Mouse (Mus musculus): Measurements from ENCODE around the gene Ube2t.

Gene Ube2t

DNA sequence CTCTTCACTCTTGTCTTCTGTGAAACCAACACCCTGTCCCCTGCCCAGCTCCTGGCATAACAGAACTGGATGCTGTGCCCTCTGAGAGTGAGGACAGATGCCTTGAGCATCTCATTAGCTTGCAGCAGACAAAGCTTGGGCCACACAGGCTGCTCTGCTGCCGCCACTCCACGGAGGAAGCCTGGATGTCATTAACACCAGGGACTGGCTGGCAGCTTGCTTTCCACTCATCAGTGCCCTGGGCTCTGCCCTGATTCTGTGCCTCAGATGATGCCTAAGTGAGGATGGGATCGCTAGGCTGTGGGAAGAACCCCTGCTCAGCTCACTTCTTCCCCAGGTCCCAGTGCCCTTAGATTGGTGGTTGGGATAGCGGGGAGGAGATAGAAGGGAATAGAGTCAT lies 33.1 kb downstream of the Ube2t start:
- no peak for DNase-seq (ENCODE audit: low spot score in 2 of 2)

DNA sequence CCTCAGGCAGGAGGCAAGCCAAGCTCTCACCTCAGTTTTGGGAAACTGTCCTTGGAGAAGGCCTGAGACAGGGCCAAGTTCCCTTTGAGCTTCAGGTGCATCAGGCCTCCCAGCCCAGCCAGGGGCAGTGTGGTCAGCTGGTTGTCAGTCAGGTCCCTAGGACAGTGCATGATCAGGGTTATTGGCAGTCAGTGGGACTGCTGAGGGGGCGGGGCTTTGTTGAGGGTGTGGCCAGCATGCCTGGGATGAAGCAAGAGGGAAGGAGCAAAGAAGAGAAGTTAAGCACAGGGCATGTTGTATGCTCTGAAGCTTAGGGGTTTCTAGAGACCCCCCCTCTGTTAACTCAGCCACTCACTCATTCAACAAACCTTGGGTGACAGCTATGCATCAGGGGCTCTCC lies 33.6 kb downstream of the Ube2t start:
- DNase-seq (ENCODE audit: low spot score in 2 of 2), result no peak

DNA sequence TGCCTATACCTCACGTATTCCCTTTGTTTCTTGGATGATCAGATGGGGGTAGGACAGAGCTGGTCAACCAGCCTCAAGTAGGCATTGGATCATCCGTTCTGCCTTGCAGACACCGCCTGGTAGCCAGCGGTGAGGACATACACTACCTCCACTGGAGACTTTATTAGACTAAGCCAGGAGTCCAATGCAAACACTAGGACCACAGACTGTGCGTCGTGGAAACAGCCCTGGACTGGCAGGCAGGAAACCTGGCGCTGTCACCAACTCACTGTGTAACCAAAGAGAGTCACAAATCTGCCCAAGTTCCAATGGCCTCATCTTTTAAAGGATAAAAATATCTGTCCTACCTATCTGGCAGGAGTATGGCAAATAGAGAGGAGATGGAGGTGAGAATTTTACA lies 34.1 kb downstream of the Ube2t start:
- no peak for DNase-seq (ENCODE audit: low spot score in 2 of 2)

DNA sequence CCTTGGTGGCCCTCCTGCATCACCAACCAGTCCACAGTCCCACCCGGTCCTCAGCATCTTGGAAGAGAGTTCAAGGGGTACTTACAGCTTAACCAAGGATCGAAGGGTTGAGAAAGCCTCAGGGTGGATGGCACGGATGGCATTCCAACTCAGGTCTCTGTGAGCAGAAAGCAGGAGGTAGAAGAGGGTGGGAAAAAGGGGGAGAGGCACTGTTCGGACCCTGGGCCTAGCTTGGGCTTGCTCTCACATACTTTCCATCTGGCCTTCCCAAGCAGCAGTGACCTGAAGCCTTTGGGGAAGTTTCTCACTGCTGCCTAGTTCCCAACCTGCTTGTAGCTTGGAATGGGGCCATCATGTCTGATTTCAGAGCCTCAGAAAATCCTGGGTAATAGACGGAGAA lies 35.2 kb downstream of the Ube2t start:
- no peak for DNase-seq (ENCODE audit: low spot score in 2 of 2)

DNA sequence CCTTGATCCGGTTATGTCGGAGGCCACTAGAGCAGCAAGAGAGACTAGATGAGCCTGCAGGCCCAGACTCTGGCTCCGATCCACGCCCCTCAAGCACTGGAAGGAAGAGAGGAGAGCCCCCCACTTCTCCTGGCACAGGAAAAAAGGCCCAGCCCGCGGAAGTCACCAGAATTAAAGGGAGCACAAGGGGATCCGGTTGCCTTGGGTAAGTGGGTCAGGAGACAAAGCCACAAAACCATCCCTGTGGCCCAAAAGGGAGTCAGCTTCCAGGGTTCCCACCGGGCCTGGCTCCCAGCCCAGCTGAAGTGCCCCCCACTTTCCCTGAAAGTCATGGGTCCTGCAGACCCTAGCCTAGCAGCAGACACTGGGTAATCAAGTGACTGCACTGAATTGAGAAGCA lies 35.9 kb downstream of the Ube2t start:
- DNase-seq (ENCODE audit: low spot score in 2 of 2), result no peak

DNA sequence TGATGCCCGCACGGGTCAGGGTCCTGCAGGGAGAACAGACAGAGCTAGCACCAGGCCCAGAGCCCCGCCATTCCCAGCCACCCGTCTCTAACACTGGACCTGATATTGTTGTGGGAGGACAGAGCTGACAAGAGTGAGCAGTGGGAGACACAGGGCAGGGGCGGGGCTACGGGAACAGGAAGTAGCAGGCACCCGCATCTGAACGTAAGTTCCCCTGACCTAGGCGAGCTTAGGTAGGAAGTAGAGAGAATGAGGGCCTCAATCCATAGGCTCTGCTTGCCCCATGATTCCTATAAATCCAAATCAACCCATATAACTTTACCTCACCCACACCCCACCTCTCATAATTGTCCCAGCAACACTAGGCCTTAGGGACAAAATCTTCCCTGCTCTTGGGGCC lies 38.2 kb downstream of the Ube2t start:
- DNase-seq (ENCODE audit: low spot score in 2 of 2), result no peak

DNA sequence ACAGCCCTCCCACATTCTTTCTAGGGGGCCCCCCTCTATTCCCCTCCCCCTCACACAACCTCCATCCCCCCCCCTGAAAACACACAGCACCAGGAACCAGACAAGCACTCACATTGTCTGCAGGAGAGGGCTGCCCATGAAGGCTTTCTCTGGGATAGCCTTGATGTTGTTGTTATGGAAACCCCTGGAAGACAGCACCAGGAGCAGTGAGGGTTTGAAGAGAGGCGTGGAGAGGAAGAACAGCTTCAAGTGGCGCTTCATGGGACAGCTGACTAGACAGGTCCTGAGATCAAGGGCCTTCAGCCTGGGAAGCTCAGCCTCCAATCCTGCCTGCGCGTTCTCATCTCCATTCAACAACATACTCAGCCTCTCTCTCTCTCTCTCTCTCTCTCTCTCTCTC lies 41.0 kb downstream of the Ube2t start:
- DNase-seq (ENCODE audit: low spot score in 2 of 2), result no peak

DNA sequence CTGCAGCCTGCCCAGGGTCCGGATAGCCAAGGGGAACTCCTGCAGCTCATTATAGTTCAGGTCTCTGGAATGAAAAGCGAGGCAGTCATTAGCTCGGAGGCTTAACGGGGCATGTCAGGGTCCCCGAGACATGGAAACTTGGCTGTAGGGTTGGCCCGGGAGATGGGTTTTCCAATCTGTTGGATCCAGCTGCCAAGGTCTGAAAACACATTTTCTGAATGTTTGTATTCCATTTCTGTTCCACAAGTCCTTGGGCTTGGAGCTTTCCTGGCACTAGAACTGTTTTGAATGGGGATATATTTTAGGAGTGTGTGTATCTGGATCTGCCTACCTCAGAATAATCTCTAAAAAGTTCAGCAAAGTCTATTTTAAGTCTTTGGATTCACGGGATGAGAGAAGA lies 43.3 kb downstream of the Ube2t start:
- DNase-seq (ENCODE audit: low spot score in 2 of 2), result no peak

DNA sequence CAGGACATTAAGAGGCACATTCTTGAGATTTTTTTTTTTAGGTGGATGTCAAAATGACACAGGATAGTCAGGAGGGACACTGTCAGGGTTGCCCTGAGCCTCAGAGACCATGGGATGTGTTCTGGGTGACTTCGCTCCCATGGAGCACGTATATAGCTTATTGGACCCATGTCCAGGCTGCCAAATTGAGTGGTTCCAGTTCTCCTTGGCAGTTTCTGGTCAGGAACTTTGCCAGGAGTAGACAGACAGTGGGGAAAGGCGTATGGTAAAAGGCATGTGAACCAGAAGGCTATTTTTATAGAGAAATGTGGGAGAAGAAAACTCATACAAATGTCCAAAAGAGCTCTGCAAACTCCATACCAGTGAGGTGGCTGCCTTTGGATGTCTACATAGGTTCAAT lies 47.5 kb downstream of the Ube2t start:
- no peak for DNase-seq (ENCODE audit: low spot score in 2 of 2)

DNA sequence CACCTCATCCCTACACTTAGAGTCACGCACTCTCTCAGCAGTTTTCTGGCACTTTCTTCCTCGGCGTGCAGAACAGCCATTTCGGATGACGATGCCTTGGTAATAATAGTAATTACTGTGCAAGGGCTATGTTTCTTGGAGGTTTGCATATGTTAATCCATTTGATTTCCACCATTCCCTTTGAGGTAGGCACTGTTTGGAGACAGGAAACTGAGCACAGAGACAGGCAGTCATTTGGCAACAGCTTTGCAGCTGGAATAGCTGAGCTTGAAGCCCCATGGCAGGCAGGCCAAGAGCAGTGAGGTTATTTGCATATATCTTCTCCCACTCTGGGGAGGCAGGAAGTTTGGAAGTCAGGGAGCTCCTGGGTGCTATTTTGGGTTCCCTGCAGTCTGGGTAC lies 49.5 kb downstream of the Ube2t start:
- no peak for DNase-seq (ENCODE audit: low spot score in 2 of 2)

DNA sequence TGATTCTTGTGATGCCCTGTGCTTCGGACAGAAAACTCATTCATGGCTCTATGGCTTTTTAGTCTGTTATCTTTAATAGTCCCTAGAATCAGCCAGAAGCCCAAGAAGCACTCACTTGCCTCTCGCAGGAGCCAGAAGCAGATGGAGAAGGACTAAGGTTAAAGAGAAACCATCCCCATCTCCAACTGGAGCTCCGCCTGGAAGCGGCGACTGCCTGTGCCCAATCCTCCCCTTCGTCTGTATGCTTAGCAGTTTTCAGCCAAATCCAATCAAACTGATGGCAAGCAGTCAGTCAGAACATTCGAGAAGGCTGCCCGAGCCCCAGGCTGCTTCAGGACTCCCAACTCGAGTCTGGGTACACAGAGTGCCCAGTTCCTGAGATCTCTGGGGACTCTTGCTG lies 50.1 kb downstream of the Ube2t start:
- DNase-seq (ENCODE audit: low spot score in 2 of 2), result no peak

DNA sequence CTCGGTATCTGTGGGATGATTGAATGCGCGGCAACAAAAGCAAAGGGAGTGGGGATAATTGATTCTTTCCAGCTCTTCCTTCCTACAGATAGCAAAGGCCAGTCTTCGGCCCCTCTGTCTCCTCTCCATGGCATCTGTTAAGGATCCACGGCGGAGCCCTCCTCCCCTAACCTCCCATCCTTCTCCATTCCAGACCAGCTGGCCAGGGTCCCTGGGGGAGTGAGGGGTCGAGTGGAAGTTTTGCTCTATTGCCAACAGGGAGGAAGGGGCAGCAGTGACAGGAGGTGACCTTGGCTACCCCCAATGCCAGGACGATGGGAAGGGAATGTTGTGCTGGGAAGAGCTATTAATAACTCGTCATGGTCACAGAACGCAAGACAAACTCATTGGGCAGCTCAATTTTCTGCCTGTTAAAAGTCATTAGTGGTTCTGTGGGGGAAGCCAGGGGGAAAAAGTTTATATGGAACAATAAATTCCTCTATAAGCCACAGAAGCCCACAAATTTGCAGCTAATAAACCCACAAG lies 52.6 kb downstream of the Ube2t start:
- DNase-seq (ENCODE audit: low spot score in 2 of 2), result no peak

DNA sequence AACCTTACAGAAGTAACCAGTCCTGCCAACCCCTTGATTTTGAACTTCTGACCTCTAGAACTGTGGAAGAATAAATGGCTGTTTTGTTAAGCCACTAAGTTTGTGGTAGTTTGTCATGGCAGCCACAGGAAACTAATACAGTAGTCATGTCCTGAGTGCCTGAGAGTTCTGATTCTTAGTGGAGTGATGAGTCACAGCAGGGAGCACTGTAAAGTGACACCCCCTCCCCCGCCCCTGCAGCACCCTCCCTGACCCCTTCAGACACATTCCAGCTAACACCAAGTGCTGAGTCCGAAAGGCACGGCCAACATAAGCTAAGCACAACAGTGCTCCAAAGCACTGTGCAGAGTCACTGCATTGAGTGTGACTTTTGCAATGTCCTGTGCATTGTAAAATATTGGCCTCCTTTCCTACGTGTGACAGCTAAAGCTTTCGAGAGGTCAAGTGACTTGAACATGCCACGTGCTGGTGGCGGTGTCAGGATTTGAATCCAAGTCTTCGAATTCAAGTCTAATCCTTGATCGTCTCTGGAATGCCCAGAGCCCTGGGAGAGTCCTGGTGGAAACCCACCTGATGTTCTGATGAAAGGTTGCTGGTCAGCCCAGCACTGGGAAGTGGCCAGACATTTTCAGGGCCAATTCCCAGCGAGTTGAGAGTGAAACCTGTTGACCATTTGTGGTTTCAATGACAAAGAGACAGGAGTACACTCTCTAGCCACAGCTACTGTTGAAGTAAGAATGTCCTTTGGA lies 54.7 kb downstream of the Ube2t start:
- DNase-seq (ENCODE audit: low spot score in 2 of 2), result no peak

DNA sequence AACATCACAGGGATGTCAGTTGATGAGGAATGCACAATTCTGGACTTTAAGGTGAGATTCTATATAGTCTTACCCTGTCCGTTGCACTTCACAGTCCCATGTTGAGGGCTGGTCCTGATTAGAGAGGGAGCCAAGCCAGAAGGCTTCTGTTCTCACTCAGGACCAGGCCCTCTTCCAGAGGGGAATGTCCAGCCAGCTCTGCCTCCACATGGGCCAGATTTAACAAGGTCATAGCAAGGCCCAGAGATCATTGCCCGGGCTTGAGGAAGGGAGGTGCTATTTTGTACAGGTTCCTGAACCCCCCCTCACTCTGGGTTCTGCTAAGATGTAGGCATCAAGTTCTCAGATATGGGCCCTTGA lies 55.3 kb downstream of the Ube2t start:
- no peak for DNase-seq (ENCODE audit: low spot score in 2 of 2)

DNA sequence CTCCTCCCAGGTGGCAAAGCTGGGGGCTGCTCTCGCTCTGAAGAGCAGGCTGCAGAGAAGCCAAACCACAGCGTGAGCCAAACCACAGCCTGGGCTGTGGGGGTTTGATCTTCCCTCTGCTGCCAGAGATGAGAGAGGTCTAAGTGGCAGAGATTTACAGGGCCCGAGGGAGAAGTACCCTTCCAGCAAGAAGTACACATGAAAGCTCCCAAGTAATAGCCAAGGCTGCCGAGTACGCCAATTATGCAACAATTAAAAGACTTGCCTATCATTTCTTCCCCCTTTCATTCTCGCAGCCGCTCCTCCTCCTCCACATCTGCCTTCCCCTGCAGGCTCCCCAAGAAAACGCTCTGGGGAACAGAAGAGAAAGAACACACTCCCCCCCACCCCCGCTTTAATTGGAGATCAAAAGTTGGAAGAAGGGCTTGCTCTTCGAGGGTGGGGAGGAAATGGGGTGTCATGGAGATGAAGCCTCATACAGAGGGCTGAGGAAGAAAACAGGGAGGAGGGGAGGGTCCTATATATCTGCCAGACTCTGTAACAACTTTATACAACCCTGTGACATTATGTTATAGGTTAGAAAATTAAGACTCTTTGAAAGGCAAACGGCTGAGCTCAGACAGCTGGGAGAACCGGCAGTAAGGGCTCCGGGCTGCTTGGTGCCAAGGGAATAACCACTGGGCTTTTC lies 56.9 kb downstream of the Ube2t start:
- DNase-seq (ENCODE audit: low spot score in 2 of 2), result no peak

DNA sequence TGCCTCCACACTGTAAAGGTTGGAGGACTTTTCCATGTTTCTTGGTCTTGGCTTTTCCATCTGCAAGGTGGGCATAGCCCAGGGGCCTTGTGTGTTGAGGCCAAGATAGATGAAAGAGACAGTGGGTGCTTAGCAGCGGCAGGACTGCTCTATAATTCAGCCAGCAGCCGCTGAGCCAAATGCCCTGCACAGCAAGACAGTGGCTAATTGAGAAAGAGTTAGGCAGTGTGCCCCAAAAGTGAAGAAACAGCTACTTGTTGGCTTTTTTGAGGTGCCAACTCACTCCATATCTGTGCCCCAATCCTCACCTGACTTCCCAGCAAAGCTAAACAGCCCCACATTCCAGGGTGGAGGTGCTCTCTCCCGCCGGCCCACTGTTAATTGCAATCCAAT lies 57.4 kb downstream of the Ube2t start:
- no peak for DNase-seq (ENCODE audit: low spot score in 2 of 2)

DNA sequence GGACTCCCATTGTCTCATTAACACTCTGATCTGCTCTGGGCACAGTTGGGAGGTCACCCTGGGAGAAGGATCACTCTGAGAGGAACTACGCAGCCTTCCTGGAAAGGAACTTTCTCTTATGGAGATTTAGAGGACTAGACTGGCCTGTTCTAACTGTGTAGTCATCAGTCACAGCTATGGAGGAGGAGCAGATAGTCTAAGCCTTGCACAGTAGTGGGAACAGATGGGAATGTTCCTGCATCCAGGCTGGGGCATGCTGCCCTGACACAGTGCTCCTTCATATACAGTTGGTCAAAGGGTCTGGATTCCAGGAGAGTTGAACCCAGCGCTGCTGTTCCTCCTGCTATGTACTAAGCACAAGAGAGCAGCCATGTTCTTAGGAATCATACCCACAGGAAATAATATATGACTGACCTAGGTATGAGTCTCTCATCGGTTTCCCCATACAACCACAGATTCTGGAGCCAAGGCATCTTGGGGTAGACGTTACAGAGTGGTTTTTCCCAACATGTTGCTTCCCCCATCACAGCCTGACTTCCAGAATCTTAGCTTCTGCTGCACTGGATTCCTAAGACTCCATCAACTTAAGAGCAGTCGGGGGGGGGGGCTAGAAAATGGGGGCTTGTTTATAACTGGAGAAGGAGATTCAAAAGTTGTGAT lies 58.0 kb downstream of the Ube2t start:
- no peak for DNase-seq (ENCODE audit: low spot score in 2 of 2)

DNA sequence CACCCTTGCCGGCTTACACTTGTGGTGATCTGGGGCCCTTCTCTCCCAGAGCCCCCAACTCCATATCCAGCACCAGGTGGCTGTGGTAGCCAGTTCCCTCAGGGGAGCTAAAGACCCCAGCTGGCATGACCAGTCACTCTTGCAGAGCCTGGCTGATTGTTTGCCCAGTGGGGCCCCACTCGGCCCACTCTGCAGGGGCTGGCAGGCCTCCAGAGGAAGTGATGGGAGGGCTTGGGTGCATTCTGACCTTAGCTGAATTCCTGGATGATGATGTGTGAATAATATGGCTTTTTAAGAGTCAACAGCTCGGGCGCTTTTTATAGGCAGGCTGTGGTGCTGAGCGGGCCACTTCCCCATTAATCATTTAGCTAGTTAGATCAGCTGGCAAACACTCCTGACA lies 58.6 kb downstream of the Ube2t start:
- DNase-seq (ENCODE audit: low spot score in 2 of 2), result no peak

DNA sequence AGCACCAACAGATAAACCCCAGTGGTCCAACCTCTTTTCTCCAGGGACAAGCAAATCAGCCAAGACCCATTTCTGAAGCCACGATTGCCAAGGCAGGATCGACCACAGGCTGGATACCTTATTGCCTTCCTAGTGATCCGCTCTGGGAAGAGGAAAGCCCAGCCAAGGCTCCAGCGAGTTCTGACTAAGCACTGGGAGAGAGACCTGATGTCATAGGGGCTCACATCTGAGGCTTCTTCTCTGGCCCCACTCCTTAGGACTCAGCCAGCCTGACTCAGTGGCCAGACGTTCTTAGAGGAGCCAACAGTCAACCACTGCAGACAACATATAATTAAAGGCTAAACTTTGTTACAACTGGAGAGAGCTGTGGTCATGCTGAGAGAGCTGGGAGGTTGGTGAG lies 59.6 kb downstream of the Ube2t start:
- no peak for DNase-seq (ENCODE audit: low spot score in 2 of 2)

DNA sequence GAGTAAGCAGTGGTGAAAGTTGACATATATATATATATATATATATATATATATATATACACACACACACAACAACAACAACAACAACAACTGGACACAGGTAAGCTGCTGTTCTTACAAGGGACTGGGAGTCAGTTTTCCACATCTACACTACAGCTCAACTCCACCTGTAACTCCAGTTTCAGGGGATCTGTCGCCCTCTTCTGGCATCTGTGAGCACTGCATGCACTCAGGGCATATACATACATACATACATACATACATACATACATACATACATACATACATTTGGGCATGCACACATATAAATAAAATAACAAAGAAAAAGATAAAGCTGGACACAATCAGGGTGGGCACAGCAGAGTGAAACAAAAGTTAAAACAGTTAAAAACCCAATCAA lies 61.2 kb downstream of the Ube2t start:
- DNase-seq (ENCODE audit: low spot score in 2 of 2), result no peak

Data from frontal cortex, postnatal 25 days (tissue).